Mouse (Mus musculus): ENCODE data around the gene Malsu1. TPM values are rescaled to one million over a fixed set of nuclear protein-coding genes. Genes with fewer than 3 reads are reported as not detected.

Malsu1 gene
- 19.2 and 31.2 TPM in 2 replicates for polyA plus RNA-seq (2012; rRNA removed)

- under 1% methylated on average over 49 of the region's 49 CpGs for WGBS
- Histone ChIP-seq H3K27ac (ENCODE audit: insufficient read depth, low read depth, low read length) (peak within 1 kb of the TSS; percentile 63), H3K4me1 (ENCODE audit: control insufficient read depth, insufficient read depth, insufficient read length, low read length) (peaks cover 4% of the 10 kb centered on the region; the same call in 1 of the 2 replicates), H3K36me3 (ENCODE audit: control insufficient read depth, insufficient read depth, low read length) (0 out of 2 replicates have a peak, but pooled peaks cover 3% of the 10 kb centered on the region), H3K27me3 (ENCODE audit: control insufficient read depth, insufficient read depth, low read length) (no peaks in the 10 kb centered on the region), H3K4me3 (ENCODE audit: low read depth, low read length) (peak within 1 kb of the TSS; percentile 84)
- TF ChIP-seq CTCF (IDR thresholded peaks at IDR 0.05; ENCODE audit: extremely low read depth, insufficient read length, insufficient replicate concordance, low read depth, low read length) (no peak), POLR2A (IDR thresholded peaks at IDR 0.05; ENCODE audit: low read depth, low read length) (peak; percentile 90)
Observed at GRCm38 (mm10) chr6:49073304-49074116, at the start of gene Malsu1. TSS of gene Malsu1 (plus strand) at chr6:49073795.

DNA sequence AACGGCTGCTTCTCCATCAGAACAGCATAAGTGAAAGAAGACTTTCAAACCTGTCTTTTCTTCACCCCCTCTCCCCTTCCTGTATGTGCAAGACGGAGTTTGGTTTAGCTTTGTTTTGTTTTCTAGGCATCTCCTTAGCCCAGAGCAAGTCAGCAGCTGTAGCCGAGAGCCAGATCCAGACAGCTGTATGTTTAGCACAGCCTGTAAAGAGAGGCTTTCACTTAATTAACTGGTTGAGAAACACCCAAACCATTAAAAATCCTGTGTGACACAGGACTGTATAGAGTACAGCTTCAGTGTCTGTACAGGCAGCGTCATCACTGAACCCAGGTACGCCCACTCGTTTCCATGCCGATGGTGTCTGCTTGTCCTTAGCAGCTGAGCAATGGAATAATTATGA is 48.3 kb upstream of the Malsu1 start:
- no peak for TF ChIP-seq POLR2A (IDR thresholded peaks at IDR 0.05; ENCODE audit: low read depth, low read length)
- no peak for TF ChIP-seq CTCF (IDR thresholded peaks at IDR 0.05; ENCODE audit: extremely low read depth, insufficient read length, insufficient replicate concordance, low read depth, low read length)
- H3K4me3 ChIP-seq (ENCODE audit: low read depth, low read length) = no peak overlapping the region
- 89% methylated on average over 7 of the region's 7 CpGs for WGBS
- H3K27ac ChIP-seq (ENCODE audit: insufficient read depth, low read depth, low read length) = no peak overlapping the region
- H3K4me1 ChIP-seq (ENCODE audit: control insufficient read depth, insufficient read depth, insufficient read length, low read length) = peaks cover 21% of the 10 kb centered on the region
- H3K27me3 ChIP-seq (ENCODE audit: control insufficient read depth, insufficient read depth, low read length) = no peaks in the 10 kb centered on the region
- no peaks in the 10 kb centered on the region for H3K36me3 ChIP-seq (ENCODE audit: control insufficient read depth, insufficient read depth, low read length)

GRCm38 (mm10) chr6:49026496-49026895 is 47.1 kb upstream of the Malsu1 start:
- H3K36me3 ChIP-seq (ENCODE audit: control insufficient read depth, insufficient read depth, low read length) = no peaks in the 10 kb centered on the region
- peak overlapping the region; percentile 47 for H3K27ac ChIP-seq (ENCODE audit: insufficient read depth, low read depth, low read length)
- no peaks in the 10 kb centered on the region for H3K27me3 ChIP-seq (ENCODE audit: control insufficient read depth, insufficient read depth, low read length)
- WGBS = 32% methylated on average over 5 of the region's 5 CpGs
- no peak overlapping the region for H3K4me3 ChIP-seq (ENCODE audit: low read depth, low read length)
- H3K4me1 ChIP-seq (ENCODE audit: control insufficient read depth, insufficient read depth, insufficient read length, low read length) = peaks cover 18% of the 10 kb centered on the region; the same call in 1 of the 2 replicates
- TF ChIP-seq POLR2A (IDR thresholded peaks at IDR 0.05; ENCODE audit: low read depth, low read length) (no peak), CTCF (IDR thresholded peaks at IDR 0.05; ENCODE audit: extremely low read depth, insufficient read length, insufficient replicate concordance, low read depth, low read length) (no peak)

DNA sequence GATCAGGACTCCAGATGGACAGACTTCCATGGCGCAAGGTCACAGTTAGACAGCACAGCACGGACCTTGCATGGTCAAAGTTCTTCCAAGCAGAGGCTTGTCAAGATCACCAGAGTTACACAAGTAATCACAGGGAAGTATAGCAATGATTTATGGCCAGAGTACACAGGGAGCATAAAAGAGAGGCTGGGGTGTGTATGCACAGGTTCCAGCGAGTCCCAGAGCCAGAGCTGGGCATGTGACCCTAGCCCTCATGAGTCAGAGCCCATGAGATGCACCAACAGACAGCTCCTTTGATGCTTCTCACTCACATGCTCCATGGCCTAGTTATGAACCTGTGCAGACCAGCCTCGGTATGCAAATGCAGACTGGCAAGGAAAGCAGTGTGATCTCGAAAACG is 45.6 kb upstream of the Malsu1 start:
- no peaks in the 10 kb centered on the region for H3K36me3 ChIP-seq (ENCODE audit: control insufficient read depth, insufficient read depth, low read length)
- H3K27ac ChIP-seq (ENCODE audit: insufficient read depth, low read depth, low read length) = no peak overlapping the region
- no peaks in the 10 kb centered on the region for H3K27me3 ChIP-seq (ENCODE audit: control insufficient read depth, insufficient read depth, low read length)
- no peak overlapping the region for H3K4me3 ChIP-seq (ENCODE audit: low read depth, low read length)
- WGBS = 27% methylated on average over 6 of the region's 6 CpGs
- peaks cover 19% of the 10 kb centered on the region; the same call in 1 of the 2 replicates for H3K4me1 ChIP-seq (ENCODE audit: control insufficient read depth, insufficient read depth, insufficient read length, low read length)
- TF ChIP-seq CTCF (IDR thresholded peaks at IDR 0.05; ENCODE audit: extremely low read depth, insufficient read length, insufficient replicate concordance, low read depth, low read length) (no peak), POLR2A (IDR thresholded peaks at IDR 0.05; ENCODE audit: low read depth, low read length) (no peak)

- no peaks in the 10 kb centered on the region for H3K27me3 ChIP-seq (ENCODE audit: control insufficient read depth, insufficient read depth, low read length)
- TF ChIP-seq POLR2A (IDR thresholded peaks at IDR 0.05; ENCODE audit: low read depth, low read length) (no peak), CTCF (IDR thresholded peaks at IDR 0.05; ENCODE audit: extremely low read depth, insufficient read length, insufficient replicate concordance, low read depth, low read length) (no peak)
- 37% methylated on average over 3 of the region's 3 CpGs for WGBS
- H3K27ac ChIP-seq (ENCODE audit: insufficient read depth, low read depth, low read length) = no peak overlapping the region
- H3K4me1 ChIP-seq (ENCODE audit: control insufficient read depth, insufficient read depth, insufficient read length, low read length) = peaks cover 19% of the 10 kb centered on the region; the same call in 1 of the 2 replicates
- H3K36me3 ChIP-seq (ENCODE audit: control insufficient read depth, insufficient read depth, low read length) = no peaks in the 10 kb centered on the region
- H3K4me3 ChIP-seq (ENCODE audit: low read depth, low read length) = no peak overlapping the region
Observed at GRCm38 (mm10) chr6:49028708-49029107, 44.9 kb upstream of the Malsu1 start.

- no peak for TF ChIP-seq POLR2A (IDR thresholded peaks at IDR 0.05; ENCODE audit: low read depth, low read length)
- no peak for TF ChIP-seq CTCF (IDR thresholded peaks at IDR 0.05; ENCODE audit: extremely low read depth, insufficient read length, insufficient replicate concordance, low read depth, low read length)
- Histone ChIP-seq H3K27me3 (ENCODE audit: control insufficient read depth, insufficient read depth, low read length) (no peaks in the 10 kb centered on the region), H3K4me3 (ENCODE audit: low read depth, low read length) (no peak overlapping the region), H3K4me1 (ENCODE audit: control insufficient read depth, insufficient read depth, insufficient read length, low read length) (peaks cover 8% of the 10 kb centered on the region; the same call in 1 of the 2 replicates), H3K36me3 (ENCODE audit: control insufficient read depth, insufficient read depth, low read length) (no peaks in the 10 kb centered on the region), H3K27ac (ENCODE audit: insufficient read depth, low read depth, low read length) (no peak overlapping the region)
- WGBS = 46% methylated on average over 4 of the region's 4 CpGs
Observed at GRCm38 (mm10) chr6:49031230-49031629, 42.4 kb upstream of the Malsu1 start.

DNA sequence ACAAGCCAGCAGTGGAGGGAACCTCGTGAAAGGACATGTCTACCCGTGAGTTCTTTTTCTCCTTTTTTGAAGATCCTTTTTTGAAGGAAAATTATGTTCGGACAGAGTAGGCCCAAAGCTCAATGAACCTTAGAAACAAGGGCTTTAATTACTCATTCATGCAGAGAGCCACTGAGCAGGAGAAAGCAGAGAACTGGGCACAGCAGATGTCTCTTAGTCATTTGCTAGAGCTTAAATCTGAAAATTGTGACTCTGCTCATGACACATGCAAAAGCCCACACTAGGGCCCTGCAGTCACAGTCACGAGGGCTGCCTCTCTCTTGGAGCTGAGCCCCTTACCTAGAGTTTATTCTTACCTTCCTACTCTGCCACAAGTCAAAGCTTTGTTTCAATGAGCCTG is 40.8 kb upstream of the Malsu1 start:
- Histone ChIP-seq H3K4me3 (ENCODE audit: low read depth, low read length) (no peak overlapping the region), H3K4me1 (ENCODE audit: control insufficient read depth, insufficient read depth, insufficient read length, low read length) (peaks cover 10% of the 10 kb centered on the region), H3K27ac (ENCODE audit: insufficient read depth, low read depth, low read length) (no peak overlapping the region), H3K27me3 (ENCODE audit: control insufficient read depth, insufficient read depth, low read length) (no peaks in the 10 kb centered on the region), H3K36me3 (ENCODE audit: control insufficient read depth, insufficient read depth, low read length) (no peaks in the 10 kb centered on the region)
- TF ChIP-seq POLR2A (IDR thresholded peaks at IDR 0.05; ENCODE audit: low read depth, low read length) = no peak
- TF ChIP-seq CTCF (IDR thresholded peaks at IDR 0.05; ENCODE audit: extremely low read depth, insufficient read length, insufficient replicate concordance, low read depth, low read length) = no peak
- WGBS = 84% methylated on average over 4 of the region's 4 CpGs
